Mouse (Mus musculus) bone marrow, adult 2 months (tissue): ENCODE measurements around the gene Gm47996. TPM values are rescaled to one million over a fixed set of nuclear protein-coding genes. Genes with fewer than 3 reads are reported as not detected.
A peak's percentile ranks its signal among the peaks of the same experiment; 100 is the strongest.
"Not testable (repeated sequence)": the region's sequence is repeated elsewhere in the genome, so short reads cannot be mapped to it uniquely, and the experiment has no call there.

Source experiments
- H3K27ac ChIP-seq: fragments of 200-500 bp; 2 replicates; pipeline ENCODE4 v1.5.1; 2012; ENCODE audit warnings: low read depth, mild to moderate bottlenecking, control low read depth, inconsistent platforms, low read length; ENCODE audit not compliant: control insufficient read depth, poor library complexity, insufficient read depth
- H3K4me1 ChIP-seq: fragments of 200-500 bp; 2 replicates; pipeline ENCODE4 v1.6.1; 2011; ENCODE audit warnings: low read length; ENCODE audit not compliant: control insufficient read depth, insufficient read depth
- H3K4me3 ChIP-seq: fragments of 200-500 bp; replicated peaks from 2 replicates; pipeline ENCODE3; 2011; ENCODE audit warnings: mild to moderate bottlenecking, low read depth, low read length, control low read depth; ENCODE audit not compliant: control insufficient read depth
- CTCF ChIP-seq: fragments of 200-500 bp; IDR thresholded peaks from 2 replicates; pipeline ENCODE4 v1.5.1; 2011; ENCODE audit warnings: low read length, control low read depth; ENCODE audit not compliant: control insufficient read depth, insufficient read depth
- POLR2A ChIP-seq: fragments of 200-500 bp; IDR thresholded peaks from 2 replicates; pipeline ENCODE4 v1.6.1; 2011; ENCODE audit warnings: low read depth, mild to moderate bottlenecking, control low read depth, low read length, borderline replicate concordance; ENCODE audit not compliant: control insufficient read depth
- WGBS: fragments of 180-500 bp; shearing (Covaris S2); methylation state at CpG from one replicate; pipeline ENCODE4 v1.1.7; 2018; 5-methylcytosine and 5-hydroxymethylcytosine counted together
- polyA plus RNA-seq: library from polyadenylated mRNA; stranded (reverse); fragments of >200 nt; gene quantifications from 2 replicates; pipeline ENCODE4 v1.2.4, GENCODE M21; 2011; ENCODE audit warnings: low replicate concordance; ENCODE audit not compliant: missing spikeins, insufficient read depth, insufficient read length

Gm47996 gene
- not detected in 2 replicates for polyA plus RNA-seq

DNA sequence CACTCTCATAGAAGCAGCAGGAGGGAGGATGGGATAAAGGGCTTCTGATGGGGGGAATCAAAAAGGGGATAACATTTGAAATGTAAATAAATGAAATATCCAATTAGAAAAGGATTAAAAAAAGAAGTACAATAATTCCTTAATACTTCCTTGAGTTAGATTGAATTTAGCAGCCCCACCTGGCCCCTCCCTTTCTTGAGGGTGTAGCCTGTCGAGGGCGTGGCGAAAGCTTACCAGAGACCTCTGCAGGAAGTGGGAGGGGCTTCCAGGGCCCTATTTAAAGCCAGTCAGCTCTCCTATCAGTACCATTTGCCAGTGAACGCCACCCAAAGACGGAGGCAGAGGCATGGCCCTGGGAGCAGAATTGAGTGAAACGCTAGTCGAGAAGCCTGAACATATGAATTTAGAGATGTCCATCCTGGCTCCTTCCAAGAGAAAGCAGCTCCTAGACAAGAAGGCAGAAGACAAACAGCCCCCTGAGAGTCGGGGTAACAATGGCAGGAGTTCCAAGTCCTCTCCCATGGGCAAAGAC is at the start of gene Gm47996:
TSS of gene Gm47996 (plus strand) at position 308 of the 532 bp plus-strand sequence.
- not testable (repeated sequence) for H3K4me1 ChIP-seq, H3K27ac ChIP-seq, H3K4me3 ChIP-seq
- WGBS = 76% methylated on average over 4 of the region's 8 CpGs

- no peak overlapping the region for H3K27ac ChIP-seq
- H3K4me3 ChIP-seq = no peak overlapping the region
- TF ChIP-seq CTCF = no peak
- no peak for TF ChIP-seq POLR2A
- no peaks in the 10 kb centered on the region for H3K4me1 ChIP-seq
- WGBS = 55% methylated on average over 8 of the region's 8 CpGs
Measured at GRCm38 (mm10) chr1:151166031-151166430, 43.9 kb upstream of the Gm47996 start.

- H3K4me3 ChIP-seq = no peak overlapping the region
- WGBS = 60% methylated on average over 12 of the region's 12 CpGs
Measured at GRCm38 (mm10) chr1:151167297-151168047, 42.5 kb upstream of the Gm47996 start.

GRCm38 (mm10) chr1:151168637-151169036 is 41.3 kb upstream of the Gm47996 start:
- Histone ChIP-seq H3K4me3 (no peak overlapping the region), H3K27ac (no peak overlapping the region), H3K4me1 (no peaks in the 10 kb centered on the region)
- TF ChIP-seq CTCF (no peak), POLR2A (no peak)
- 67% methylated on average over 3 of the region's 3 CpGs for WGBS

More at GRCm38 (mm10) chr1:151167297-151168047, 42.5 kb upstream of the Gm47996 start:
- no peak overlapping the region for H3K27ac ChIP-seq
- TF ChIP-seq CTCF (no peak), POLR2A (no peak)
- no peaks in the 10 kb centered on the region for H3K4me1 ChIP-seq

- Histone ChIP-seq H3K4me1 (no peaks in the 10 kb centered on the region), H3K4me3 (no peak overlapping the region), H3K27ac (no peak overlapping the region)
- WGBS = 64% methylated on average over 2 of the region's 2 CpGs
- no peak for TF ChIP-seq POLR2A
- no peak for TF ChIP-seq CTCF
Measured at GRCm38 (mm10) chr1:151171572-151172461, 38.1 kb upstream of the Gm47996 start.

DNA sequence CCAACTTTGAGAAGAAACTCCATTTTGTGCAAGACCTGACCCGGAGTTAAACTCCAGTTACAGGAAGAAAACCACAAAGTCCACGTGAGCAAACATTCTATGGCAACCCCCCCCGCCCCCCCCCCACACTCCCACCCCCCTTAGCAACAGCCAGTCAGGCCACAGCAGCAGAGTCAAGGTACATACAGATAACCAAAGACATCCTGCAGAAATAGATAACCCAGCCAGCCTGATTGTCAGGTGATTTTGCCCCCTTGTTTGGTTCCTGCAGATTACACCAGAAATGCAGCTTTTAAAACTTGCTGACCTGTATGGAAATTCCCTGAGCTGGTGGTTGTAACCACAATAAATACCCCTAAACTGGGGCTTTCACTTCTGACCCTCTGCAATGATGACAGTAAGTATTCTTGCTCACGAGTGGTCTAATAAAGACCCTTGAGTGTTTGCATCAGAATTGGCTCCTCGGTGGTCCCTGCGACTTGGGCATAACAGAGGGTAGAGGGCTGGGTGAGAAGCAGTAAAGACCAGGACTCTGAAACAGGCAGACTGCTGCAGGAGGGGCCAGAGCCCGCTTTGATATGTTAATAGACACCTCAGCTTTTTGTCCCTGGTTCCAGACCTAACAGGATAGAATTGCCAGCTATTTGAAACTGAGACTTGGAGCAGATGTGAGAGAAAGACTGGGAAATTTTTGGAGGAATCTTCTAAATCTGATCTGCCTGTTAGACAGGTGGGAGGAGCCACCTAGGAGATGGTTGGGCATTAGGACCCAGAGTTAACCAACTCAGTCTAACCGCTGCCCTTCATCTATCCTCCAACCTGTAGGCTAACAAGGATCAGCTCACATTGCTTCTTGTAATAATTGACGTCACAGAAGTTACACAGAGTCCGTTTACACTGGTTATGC is 32.6 kb upstream of the Gm47996 start:
- no peak overlapping the region for H3K27ac ChIP-seq
- no peaks in the 10 kb centered on the region; the same call in 1 of the 2 replicates for H3K4me1 ChIP-seq
- WGBS = 13% methylated on average over 10 of the region's 10 CpGs
- TF ChIP-seq POLR2A (no peak), CTCF (no peak)
- no peak overlapping the region for H3K4me3 ChIP-seq

DNA sequence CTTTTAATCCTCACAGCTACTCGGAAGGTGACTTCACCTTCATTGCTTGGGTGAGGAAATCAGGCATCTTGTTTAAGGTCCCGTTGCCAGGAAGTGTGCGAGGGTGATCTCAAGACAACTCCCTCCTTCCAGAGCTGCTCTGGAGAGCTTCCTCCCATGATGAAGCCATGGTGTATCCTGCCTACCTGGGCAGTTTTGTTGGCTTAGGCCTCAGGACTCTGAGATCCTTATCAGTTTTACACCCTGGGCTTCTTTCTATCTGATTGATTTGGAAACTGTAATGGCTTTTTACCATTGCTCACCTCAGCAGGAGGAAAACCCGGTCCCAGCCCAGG is 32.0 kb upstream of the Gm47996 start:
- Histone ChIP-seq H3K4me1 (no peaks in the 10 kb centered on the region; the same call in 1 of the 2 replicates), H3K4me3 (peak overlapping the region; percentile 42), H3K27ac (no peak overlapping the region; the same call in 1 of the 2 replicates)
- WGBS = 22% methylated on average over 4 of the region's 4 CpGs
- TF ChIP-seq CTCF (no peak), POLR2A (no peak)
